Mouse (Mus musculus) stomach, embryonic 14.5 days (tissue): ENCODE results near the gene Ylpm1. TPM values are rescaled to one million over a fixed set of nuclear protein-coding genes. Genes with fewer than 3 reads are reported as not detected.

Experiments used
- ATAC-seq: fragments of 200-750 bp; cut with Nextera tagmentation; 2 replicates; pipeline ENCODE4 v1.8.0; 2017; ENCODE audit warnings: low read depth, moderate TSS enrichment; ENCODE audit not compliant: insufficient number of reproducible peaks, insufficient read depth, low FRiP score
- H3K27ac ChIP-seq: fragments of 300-500 bp; sonication (generic); 2 replicates; pipeline ENCODE4 v1.5.1; 2014; ENCODE audit warnings: mild to moderate bottlenecking, low read length, moderate library complexity, mixed read lengths
- H3K27me3 ChIP-seq: fragments of 300-500 bp; sonication (generic); 2 replicates; pipeline ENCODE4 v1.6.1; 2014; ENCODE audit warnings: low read length, control low read depth, mixed read lengths; ENCODE audit not compliant: control insufficient read depth, insufficient read depth
- H3K36me3 ChIP-seq: fragments of 300-500 bp; sonication (generic); 2 replicates; pipeline ENCODE4 v1.6.1; 2014; ENCODE audit warnings: mild to moderate bottlenecking, control low read depth, low read length, moderate library complexity, mixed read lengths; ENCODE audit not compliant: control insufficient read depth, insufficient read depth
- H3K4me1 ChIP-seq: fragments of 300-500 bp; sonication (generic); 2 replicates; pipeline ENCODE4 v1.6.1; 2014; ENCODE audit warnings: low read length, control low read depth, mixed read lengths; ENCODE audit not compliant: control insufficient read depth, insufficient read depth
- H3K4me2 ChIP-seq: fragments of 300-500 bp; sonication (generic); replicated peaks from 2 replicates; pipeline ENCODE4 v1.6.1; 2014; ENCODE audit warnings: low read depth, low read length, control low read depth
- H3K4me3 ChIP-seq: fragments of 300-500 bp; sonication (generic); 2 replicates; pipeline ENCODE4 v1.5.1; 2014; ENCODE audit warnings: low read depth, low read length, control low read depth
- H3K9ac ChIP-seq: fragments of 300-500 bp; sonication (generic); replicated peaks from 2 replicates; pipeline ENCODE4 v1.6.1; 2014; ENCODE audit warnings: low read depth, mild to moderate bottlenecking, control low read depth, low read length, moderate library complexity, mixed read lengths
- H3K9me3 ChIP-seq: fragments of 300-500 bp; sonication (generic); 2 replicates; pipeline ENCODE4 v1.6.1; 2016; ENCODE audit warnings: low read depth, low read length, control low read depth; ENCODE audit not compliant: control insufficient read depth
- WGBS: fragments of 180-500 bp; shearing (Covaris S2); extraction: QIAGEN DNeasy Blood & Tissue Kit; methylation state at CpG from one replicate; pipeline ENCODE4 v1.1.7; 2014; 5-methylcytosine and 5-hydroxymethylcytosine counted together
- polyA plus RNA-seq: library from polyadenylated mRNA; unstranded; fragments of >200 nt; fragmentation: Nextera tagmentation; extraction: Ambion mirVana; gene quantifications from 2 replicates; pipeline ENCODE4 v1.2.1, GENCODE M21; 2014

Gene Ylpm1
- polyA plus RNA-seq, 1 experiment from 2014 or later: 50.8 TPM

DNA sequence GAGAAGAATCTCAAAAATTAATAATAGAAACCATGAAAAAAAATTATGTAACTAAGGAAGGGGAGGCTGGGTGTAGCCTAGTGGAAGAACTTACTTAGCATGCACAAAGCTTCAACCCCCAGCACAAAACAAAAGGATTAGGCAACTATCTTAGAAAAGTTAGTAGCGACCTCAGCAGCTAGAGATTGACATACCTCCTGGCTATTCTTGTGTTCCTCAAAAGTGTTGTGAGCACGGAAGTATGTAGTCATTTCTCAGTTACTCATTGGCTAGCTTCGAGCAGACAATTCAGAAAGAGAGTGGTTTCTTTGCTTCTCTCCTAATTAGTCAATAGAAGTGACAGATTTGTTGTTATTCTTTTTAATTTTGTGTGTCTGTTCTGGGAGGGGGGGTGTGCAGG lies 112.5 kb downstream of the Ylpm1 start:
- Histone ChIP-seq H3K9ac (no peak overlapping the region), H3K4me3 (no peak overlapping the region), H3K27me3 (no peaks in the 10 kb centered on the region), H3K4me2 (no peak overlapping the region), H3K9me3 (no peaks in the 10 kb centered on the region), H3K36me3 (no peaks in the 10 kb centered on the region), H3K4me1 (peaks cover 20% of the 10 kb centered on the region), H3K27ac (no peak overlapping the region)
- WGBS: 60% methylated on average over 3 of the region's 3 CpGs
- ATAC-seq: no peak

DNA sequence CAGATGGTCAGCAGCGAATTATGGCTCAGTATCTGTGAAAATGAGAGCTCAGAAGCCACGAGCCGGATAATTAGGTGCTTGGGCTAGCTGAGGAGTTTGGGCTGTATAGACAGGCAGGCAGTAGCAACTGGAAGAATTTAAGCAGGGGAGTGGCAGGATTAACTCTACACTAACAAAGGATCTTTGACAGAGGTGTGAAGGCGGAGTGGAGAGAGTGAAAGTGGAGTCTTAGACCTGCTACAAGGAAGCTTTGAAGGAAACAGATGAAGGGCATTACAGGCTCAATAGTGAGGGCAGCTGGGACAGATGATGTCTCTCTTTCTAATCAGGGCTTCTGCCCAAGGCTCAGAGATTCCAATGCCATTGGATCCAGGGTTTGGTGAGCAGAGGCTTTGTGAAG lies 113.3 kb downstream of the Ylpm1 start:
- Histone ChIP-seq H3K9ac (no peak overlapping the region), H3K4me2 (no peak overlapping the region), H3K4me3 (no peak overlapping the region), H3K27me3 (no peaks in the 10 kb centered on the region), H3K4me1 (peaks cover 20% of the 10 kb centered on the region), H3K36me3 (no peaks in the 10 kb centered on the region), H3K27ac (no peak overlapping the region), H3K9me3 (no peaks in the 10 kb centered on the region)
- 47% methylated on average over 4 of the region's 4 CpGs for WGBS
- ATAC-seq: no peak

GRCm38 (mm10) chr12:85110011-85110697 lies 114.0 kb downstream of the Ylpm1 start:
- H3K4me3 ChIP-seq: peak overlapping the region; percentile 98
- H3K9ac ChIP-seq: peak overlapping the region; percentile 93
- H3K4me1 ChIP-seq: peaks cover 20% of the 10 kb centered on the region
- peak overlapping the region; percentile 93 for H3K4me2 ChIP-seq
- H3K9me3 ChIP-seq: no peaks in the 10 kb centered on the region
- peak; percentile 44; the same call in 1 of the 2 replicates for ATAC-seq
- H3K27ac ChIP-seq: peak overlapping the region; percentile 79
- H3K27me3 ChIP-seq: no peaks in the 10 kb centered on the region
- 11% methylated on average over 18 of the region's 18 CpGs for WGBS
- H3K36me3 ChIP-seq: no peaks in the 10 kb centered on the region

DNA sequence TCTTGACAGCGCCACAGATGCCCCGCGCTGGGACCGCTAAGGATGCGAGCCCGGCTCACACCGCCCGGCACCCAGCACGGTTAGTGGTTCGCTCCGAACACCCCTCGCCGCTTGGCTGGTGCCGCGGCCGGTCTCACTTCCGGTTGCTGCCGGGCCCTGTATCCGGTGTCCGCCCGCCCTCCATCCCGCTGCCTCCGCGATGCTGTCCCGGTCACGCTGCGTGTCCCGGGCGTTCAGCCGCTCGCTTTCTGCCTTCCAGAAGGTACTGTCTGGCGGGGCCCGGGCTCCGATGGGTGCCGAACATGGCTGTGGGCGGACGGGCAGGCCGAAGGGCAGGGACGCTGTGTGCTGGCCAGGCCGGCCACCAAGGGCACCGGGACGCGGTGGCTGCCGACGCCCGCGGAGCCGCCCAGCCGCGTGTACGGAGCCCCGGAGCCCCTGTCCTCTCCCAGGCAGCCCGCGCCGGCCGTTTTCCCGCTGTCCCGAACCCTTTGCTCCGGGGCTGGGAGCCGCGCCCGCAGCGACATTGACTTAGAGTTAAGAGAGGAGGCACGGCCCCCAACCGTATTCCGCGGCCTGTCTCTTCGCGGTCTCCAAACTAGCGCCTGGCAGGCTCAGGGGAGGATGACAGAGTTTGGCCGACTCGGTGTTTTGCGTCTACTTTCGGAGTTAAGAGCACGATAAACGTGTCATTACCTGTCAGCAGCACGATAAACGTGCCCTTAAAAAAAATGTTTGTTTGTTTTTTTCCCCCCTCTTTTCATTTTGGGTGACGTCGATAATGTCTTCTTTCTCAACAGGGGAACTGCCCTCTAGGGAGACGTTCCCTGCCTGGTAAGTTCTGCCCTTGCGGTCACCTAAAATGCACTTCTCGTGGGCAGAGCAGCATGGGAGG lies 114.8 kb downstream of the Ylpm1 start, which contains the start of the genes Prox2 and Dlst:
Prox2 (minus strand) TSS at position 62 of the 895 bp plus-strand sequence.
Dlst (plus strand) TSS at position 136 of the 895 bp plus-strand sequence.
- Histone ChIP-seq H3K9ac (peak within 1 kb of the TSS; percentile 93), H3K27me3 (no peaks in the 10 kb centered on the region), H3K27ac (peak within 1 kb of the TSS; percentile 79), H3K36me3 (no peaks in the 10 kb centered on the region; the same call in 1 of the 2 replicates), H3K4me3 (peak within 1 kb of the TSS; percentile 98), H3K4me1 (peaks cover 20% of the 10 kb centered on the region), H3K9me3 (no peaks in the 10 kb centered on the region), H3K4me2 (peak within 1 kb of the TSS; percentile 93)
- peak; percentile 93 for ATAC-seq
- WGBS: under 1% methylated on average over 83 of the region's 83 CpGs

DNA sequence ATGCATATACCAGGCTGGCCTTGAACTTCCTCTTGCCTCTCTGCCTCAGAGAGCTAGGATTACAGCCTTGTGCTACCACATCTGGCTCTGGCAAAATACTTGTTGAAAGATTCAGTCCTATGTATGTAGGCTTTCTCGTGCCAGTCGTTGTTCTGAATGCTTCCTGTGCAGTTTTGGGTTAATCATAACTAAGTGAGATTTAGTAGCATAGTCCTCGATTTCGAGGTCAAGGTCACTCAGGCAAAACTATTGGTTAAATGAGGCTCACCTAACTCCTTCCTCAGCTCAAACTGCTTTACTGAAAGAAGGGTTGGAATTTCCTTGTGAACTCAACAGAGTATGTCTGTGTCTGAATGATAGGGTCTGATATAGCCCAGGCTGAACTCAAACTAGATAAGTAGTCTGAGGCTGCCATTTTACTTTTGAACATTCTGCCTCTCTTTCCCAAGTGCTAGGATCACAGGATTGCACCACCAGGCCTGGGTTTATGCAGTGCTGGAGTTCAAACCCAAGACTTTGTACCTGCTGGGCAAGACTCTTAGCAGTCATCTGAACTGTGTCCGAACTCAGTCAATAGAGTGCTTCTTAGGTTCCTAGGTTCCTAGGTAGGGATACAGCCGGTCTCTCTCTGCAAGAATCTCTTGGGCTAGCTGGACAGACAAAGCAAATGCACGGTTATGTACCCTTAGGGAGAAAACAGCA lies 116.6 kb downstream of the Ylpm1 start:
- peaks cover 20% of the 10 kb centered on the region for H3K4me1 ChIP-seq
- 83% methylated on average over 7 of the region's 7 CpGs for WGBS
- H3K4me2 ChIP-seq: peak overlapping the region; percentile 93
- ATAC-seq: no peak
- H3K36me3 ChIP-seq: peaks cover 8% of the 10 kb centered on the region; the same call in 1 of the 2 replicates
- H3K27me3 ChIP-seq: no peaks in the 10 kb centered on the region
- H3K9ac ChIP-seq: no peak overlapping the region
- H3K9me3 ChIP-seq: no peaks in the 10 kb centered on the region
- no peak overlapping the region for H3K4me3 ChIP-seq
- H3K27ac ChIP-seq: no peak overlapping the region

GRCm38 (mm10) chr12:85113337-85113736 lies 117.2 kb downstream of the Ylpm1 start:
- Histone ChIP-seq H3K36me3 (peaks cover 8% of the 10 kb centered on the region; the same call in 1 of the 2 replicates), H3K9me3 (no peaks in the 10 kb centered on the region), H3K9ac (no peak overlapping the region), H3K27ac (no peak overlapping the region), H3K4me2 (no peak overlapping the region), H3K4me1 (peaks cover 20% of the 10 kb centered on the region), H3K4me3 (no peak overlapping the region), H3K27me3 (no peaks in the 10 kb centered on the region)
- ATAC-seq: no peak
- WGBS: 90% methylated on average over 3 of the region's 3 CpGs

DNA sequence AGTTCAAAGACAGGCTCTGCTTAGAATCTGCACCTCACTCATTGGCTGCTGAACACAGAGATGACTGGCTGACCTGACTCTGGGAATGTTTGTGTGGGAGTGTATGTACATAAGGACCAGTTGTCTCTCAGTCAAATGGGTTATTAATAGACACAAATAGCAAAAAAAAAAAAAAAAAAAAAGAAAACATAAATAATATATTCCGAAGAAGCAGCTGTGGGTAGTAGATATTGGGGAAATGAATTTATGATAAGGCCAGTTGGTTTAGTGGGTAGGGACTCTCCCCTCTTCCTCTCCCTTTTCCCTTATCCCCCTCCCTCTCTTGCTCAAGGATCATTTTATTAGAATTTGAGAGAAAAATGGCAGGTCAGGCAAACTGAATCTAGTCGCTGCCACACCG lies 117.8 kb downstream of the Ylpm1 start:
- 90% methylated on average over 3 of the region's 3 CpGs for WGBS
- no peak overlapping the region for H3K4me2 ChIP-seq
- H3K4me3 ChIP-seq: no peak overlapping the region
- no peak for ATAC-seq
- H3K4me1 ChIP-seq: peaks cover 20% of the 10 kb centered on the region
- H3K36me3 ChIP-seq: peaks cover 13% of the 10 kb centered on the region
- H3K27me3 ChIP-seq: no peaks in the 10 kb centered on the region
- H3K9ac ChIP-seq: no peak overlapping the region
- H3K9me3 ChIP-seq: no peaks in the 10 kb centered on the region
- H3K27ac ChIP-seq: no peak overlapping the region

- Histone ChIP-seq H3K9ac (no peak overlapping the region), H3K36me3 (peaks cover 24% of the 10 kb centered on the region), H3K27me3 (no peaks in the 10 kb centered on the region), H3K4me3 (no peak overlapping the region), H3K4me1 (peaks cover 11% of the 10 kb centered on the region), H3K4me2 (no peak overlapping the region), H3K27ac (no peak overlapping the region), H3K9me3 (no peaks in the 10 kb centered on the region)
- ATAC-seq: no peak
- WGBS: 81% methylated on average over 7 of the region's 7 CpGs
These were observed 119.6 kb downstream of the Ylpm1 start for GRCm38 (mm10) chr12:85115678-85116077.
